Mouse (Mus musculus) midbrain, embryonic 12.5 days (tissue): ENCODE data around the gene Col6a6. TPM values are rescaled to one million over a fixed set of nuclear protein-coding genes. Genes with fewer than 3 reads are reported as not detected.

Experiments used
- ATAC-seq: fragments of 200-750 bp; cut with Nextera tagmentation; 2 replicates; pipeline ENCODE4 v1.8.0; 2017; ENCODE audit warnings: low read depth, moderate TSS enrichment, moderate library complexity; ENCODE audit not compliant: low FRiP score
- H3K27ac ChIP-seq: fragments of 300-500 bp; sonication (generic); replicated peaks from 2 replicates; pipeline ENCODE4 v1.5.1; 2016; ENCODE audit warnings: mild to moderate bottlenecking
- H3K27me3 ChIP-seq: fragments of 300-500 bp; sonication (generic); 2 replicates; pipeline ENCODE4 v1.6.1; 2016; ENCODE audit warnings: mild to moderate bottlenecking
- H3K36me3 ChIP-seq: fragments of 300-500 bp; sonication (generic); 2 replicates; pipeline ENCODE4 v1.6.1; 2016
- H3K4me1 ChIP-seq: fragments of 300-500 bp; sonication (generic); 2 replicates; pipeline ENCODE4 v1.6.1; 2016
- H3K4me2 ChIP-seq: fragments of 300-500 bp; sonication (generic); replicated peaks from 2 replicates; pipeline ENCODE4 v1.6.1; 2016; ENCODE audit warnings: mild to moderate bottlenecking, moderate library complexity
- H3K4me3 ChIP-seq: fragments of 300-500 bp; sonication (generic); 2 replicates; pipeline ENCODE4 v1.5.1; 2016; ENCODE audit warnings: mild to moderate bottlenecking
- H3K9ac ChIP-seq: fragments of 300-500 bp; sonication (generic); replicated peaks from 2 replicates; pipeline ENCODE4 v1.6.1; 2016; ENCODE audit warnings: mild to moderate bottlenecking, moderate library complexity
- H3K9me3 ChIP-seq: fragments of 300-500 bp; sonication (generic); 2 replicates; pipeline ENCODE4 v1.6.1; 2016; ENCODE audit warnings: mild to moderate bottlenecking
- WGBS: fragments of 180-500 bp; shearing (Covaris S2); methylation state at CpG from one replicate; pipeline ENCODE4 v1.1.7; 2016; 5-methylcytosine and 5-hydroxymethylcytosine counted together
- polyA plus RNA-seq: library from polyadenylated mRNA; unstranded; fragments of >200 nt; fragmentation: Nextera tagmentation; extraction: Ambion mirVana; gene quantifications from 2 replicates; pipeline ENCODE4 v1.2.1, GENCODE M21; 2016

The Col6a6 gene
- polyA plus RNA-seq, 1 experiment from 2014 or later: 0.23 TPM

GRCm38 (mm10) chr9:105796137-105796536 is 31.8 kb downstream of the Col6a6 start:
- no peak for ATAC-seq
- Histone ChIP-seq H3K9me3 (no peaks in the 10 kb centered on the region), H3K4me2 (no peak overlapping the region), H3K27ac (no peak overlapping the region), H3K4me1 (peaks cover 6% of the 10 kb centered on the region; the same call in 1 of the 2 replicates), H3K36me3 (no peaks in the 10 kb centered on the region), H3K9ac (no peak overlapping the region), H3K27me3 (no peaks in the 10 kb centered on the region), H3K4me3 (no peak overlapping the region)
- 50% methylated on average over 6 of the region's 6 CpGs for WGBS

- no peaks in the 10 kb centered on the region for H3K9me3 ChIP-seq
- no peak overlapping the region for H3K27ac ChIP-seq
- 76% methylated on average over 4 of the region's 4 CpGs for WGBS
- no peaks in the 10 kb centered on the region for H3K27me3 ChIP-seq
- H3K4me3 ChIP-seq: no peak overlapping the region
- no peak for ATAC-seq
- H3K9ac ChIP-seq: no peak overlapping the region
- H3K4me2 ChIP-seq: no peak overlapping the region
- H3K4me1 ChIP-seq: peaks cover 6% of the 10 kb centered on the region; the same call in 1 of the 2 replicates
- H3K36me3 ChIP-seq: no peaks in the 10 kb centered on the region
Observed at GRCm38 (mm10) chr9:105794965-105795364, 33.0 kb downstream of the Col6a6 start.

GRCm38 (mm10) chr9:105791810-105792209 is 36.1 kb downstream of the Col6a6 start:
- Histone ChIP-seq H3K9ac (no peak overlapping the region), H3K4me3 (no peak overlapping the region), H3K36me3 (no peaks in the 10 kb centered on the region), H3K27ac (no peak overlapping the region), H3K9me3 (no peaks in the 10 kb centered on the region), H3K27me3 (no peaks in the 10 kb centered on the region), H3K4me2 (no peak overlapping the region), H3K4me1 (peaks cover 6% of the 10 kb centered on the region; the same call in 1 of the 2 replicates)
- 85% methylated on average over 5 of the region's 5 CpGs for WGBS
- ATAC-seq: no peak

- H3K27ac ChIP-seq: no peak overlapping the region
- 78% methylated on average over 3 of the region's 3 CpGs for WGBS
- no peak overlapping the region for H3K4me3 ChIP-seq
- no peak for ATAC-seq
- H3K4me2 ChIP-seq: no peak overlapping the region
- no peaks in the 10 kb centered on the region for H3K9me3 ChIP-seq
- H3K27me3 ChIP-seq: no peaks in the 10 kb centered on the region
- no peaks in the 10 kb centered on the region for H3K36me3 ChIP-seq
- no peak overlapping the region for H3K9ac ChIP-seq
- H3K4me1 ChIP-seq: no peaks in the 10 kb centered on the region
Observed at GRCm38 (mm10) chr9:105788203-105788602, 39.8 kb downstream of the Col6a6 start.

- H3K36me3 ChIP-seq: no peaks in the 10 kb centered on the region
- no peak overlapping the region for H3K4me3 ChIP-seq
- no peak overlapping the region for H3K4me2 ChIP-seq
- no peak overlapping the region for H3K9ac ChIP-seq
- no peak overlapping the region for H3K27ac ChIP-seq
- 86% methylated on average over 11 of the region's 11 CpGs for WGBS
- ATAC-seq: no peak
- no peaks in the 10 kb centered on the region for H3K4me1 ChIP-seq
- no peaks in the 10 kb centered on the region for H3K9me3 ChIP-seq
- H3K27me3 ChIP-seq: no peaks in the 10 kb centered on the region
Observed at GRCm38 (mm10) chr9:105787800-105788199, 40.2 kb downstream of the Col6a6 start.

- no peaks in the 10 kb centered on the region for H3K36me3 ChIP-seq
- 86% methylated on average over 4 of the region's 4 CpGs for WGBS
- no peak overlapping the region for H3K4me3 ChIP-seq
- no peak overlapping the region for H3K27ac ChIP-seq
- no peak overlapping the region for H3K9ac ChIP-seq
- H3K27me3 ChIP-seq: no peaks in the 10 kb centered on the region
- H3K4me1 ChIP-seq: no peaks in the 10 kb centered on the region
- H3K4me2 ChIP-seq: no peak overlapping the region
- ATAC-seq: no peak
- no peaks in the 10 kb centered on the region for H3K9me3 ChIP-seq
Observed at GRCm38 (mm10) chr9:105784026-105784425, 43.9 kb downstream of the Col6a6 start.

- Histone ChIP-seq H3K4me1 (no peaks in the 10 kb centered on the region), H3K9ac (no peak overlapping the region), H3K4me2 (no peak overlapping the region), H3K9me3 (no peaks in the 10 kb centered on the region), H3K27ac (no peak overlapping the region), H3K4me3 (no peak overlapping the region), H3K27me3 (no peaks in the 10 kb centered on the region), H3K36me3 (no peaks in the 10 kb centered on the region)
- WGBS: 96% methylated on average over 15 of the region's 15 CpGs
- ATAC-seq: no peak
Observed at GRCm38 (mm10) chr9:105780696-105781095, 47.3 kb downstream of the Col6a6 start.

- no peaks in the 10 kb centered on the region for H3K4me1 ChIP-seq
- H3K9ac ChIP-seq: no peak overlapping the region
- H3K9me3 ChIP-seq: no peaks in the 10 kb centered on the region
- no peak overlapping the region for H3K4me3 ChIP-seq
- H3K27ac ChIP-seq: no peak overlapping the region
- no peaks in the 10 kb centered on the region for H3K27me3 ChIP-seq
- no peaks in the 10 kb centered on the region for H3K36me3 ChIP-seq
- 89% methylated on average over 6 of the region's 6 CpGs for WGBS
- H3K4me2 ChIP-seq: no peak overlapping the region
- ATAC-seq: no peak
Observed at GRCm38 (mm10) chr9:105778741-105779140, 49.2 kb downstream of the Col6a6 start.

- no peaks in the 10 kb centered on the region; the same call in 1 of the 2 replicates for H3K4me1 ChIP-seq
- no peaks in the 10 kb centered on the region for H3K9me3 ChIP-seq
- H3K27me3 ChIP-seq: no peaks in the 10 kb centered on the region
- H3K27ac ChIP-seq: no peak overlapping the region
- no peak for ATAC-seq
- H3K4me2 ChIP-seq: no peak overlapping the region
- 87% methylated on average over 7 of the region's 7 CpGs for WGBS
- H3K36me3 ChIP-seq: no peaks in the 10 kb centered on the region
- H3K9ac ChIP-seq: no peak overlapping the region
- H3K4me3 ChIP-seq: no peak overlapping the region
Observed at GRCm38 (mm10) chr9:105774878-105775277, 53.1 kb downstream of the Col6a6 start.

- Histone ChIP-seq H3K9ac (no peak overlapping the region), H3K36me3 (no peaks in the 10 kb centered on the region), H3K4me1 (no peaks in the 10 kb centered on the region; the same call in 1 of the 2 replicates), H3K27me3 (no peaks in the 10 kb centered on the region), H3K9me3 (no peaks in the 10 kb centered on the region), H3K27ac (no peak overlapping the region), H3K4me2 (no peak overlapping the region), H3K4me3 (no peak overlapping the region)
- WGBS: 90% methylated on average over 19 of the region's 19 CpGs
- ATAC-seq: no peak
Observed at GRCm38 (mm10) chr9:105774321-105774720, 53.6 kb downstream of the Col6a6 start.

- H3K4me1 ChIP-seq: no peaks in the 10 kb centered on the region; the same call in 1 of the 2 replicates
- no peak overlapping the region for H3K9ac ChIP-seq
- H3K36me3 ChIP-seq: no peaks in the 10 kb centered on the region
- 82% methylated on average over 3 of the region's 3 CpGs for WGBS
- no peaks in the 10 kb centered on the region for H3K27me3 ChIP-seq
- no peak overlapping the region for H3K4me2 ChIP-seq
- H3K9me3 ChIP-seq: no peaks in the 10 kb centered on the region
- no peak overlapping the region for H3K27ac ChIP-seq
- H3K4me3 ChIP-seq: no peak overlapping the region
- ATAC-seq: no peak
Observed at GRCm38 (mm10) chr9:105771380-105771779, 56.6 kb downstream of the Col6a6 start.

- 58% methylated on average over 7 of the region's 7 CpGs for WGBS
- Histone ChIP-seq H3K9ac (no peak overlapping the region), H3K4me1 (no peaks in the 10 kb centered on the region; the same call in 1 of the 2 replicates), H3K27me3 (no peaks in the 10 kb centered on the region), H3K36me3 (no peaks in the 10 kb centered on the region), H3K27ac (no peak overlapping the region), H3K9me3 (no peaks in the 10 kb centered on the region), H3K4me2 (no peak overlapping the region), H3K4me3 (no peak overlapping the region)
- ATAC-seq: no peak
Observed at GRCm38 (mm10) chr9:105770690-105771089, 57.3 kb downstream of the Col6a6 start.

- Histone ChIP-seq H3K9me3 (no peaks in the 10 kb centered on the region), H3K4me3 (no peak overlapping the region), H3K9ac (no peak overlapping the region), H3K27ac (no peak overlapping the region), H3K27me3 (no peaks in the 10 kb centered on the region), H3K4me1 (no peaks in the 10 kb centered on the region; the same call in 1 of the 2 replicates), H3K4me2 (no peak overlapping the region), H3K36me3 (no peaks in the 10 kb centered on the region)
- 74% methylated on average over 2 of the region's 2 CpGs for WGBS
- ATAC-seq: no peak
Observed at GRCm38 (mm10) chr9:105765891-105766290, 62.1 kb downstream of the Col6a6 start.
